Mouse (Mus musculus) cortical plate, adult 2 months (tissue): ENCODE measurements around the gene Pcare. TPM values are rescaled to one million over a fixed set of nuclear protein-coding genes. Genes with fewer than 3 reads are reported as not detected.

Experiments used
- H3K27ac ChIP-seq: fragments of 200-500 bp; 2 replicates; pipeline ENCODE4 v1.5.1; 2012; ENCODE audit warnings: low read length, control low read depth, inconsistent platforms; ENCODE audit not compliant: insufficient read depth
- H3K4me1 ChIP-seq: fragments of 200-500 bp; 2 replicates; pipeline ENCODE4 v1.6.1; 2011; ENCODE audit warnings: low read length; ENCODE audit not compliant: control insufficient read depth, insufficient read depth
- H3K4me3 ChIP-seq: fragments of 200-500 bp; 2 replicates; pipeline ENCODE4 v1.5.1; 2011; ENCODE audit warnings: mild to moderate bottlenecking, low read length, control low read depth; ENCODE audit not compliant: insufficient read depth
- CTCF ChIP-seq: fragments of 200-500 bp; IDR thresholded peaks from 2 replicates; pipeline ENCODE4 v1.5.1; 2011; ENCODE audit warnings: mild to moderate bottlenecking, control low read depth, low read length; ENCODE audit not compliant: insufficient read depth; ENCODE audit errors: extremely low read depth
- POLR2A ChIP-seq: fragments of 200-500 bp; IDR thresholded peaks from 2 replicates; pipeline ENCODE4 v1.6.1; 2011; ENCODE audit warnings: mild to moderate bottlenecking, low read length, control low read depth; ENCODE audit not compliant: insufficient read depth; ENCODE audit errors: extremely low read depth
- polyA plus RNA-seq: library from polyadenylated mRNA; depleted of rRNA; stranded (reverse); fragments of >200 nt; gene quantifications from 2 replicates; pipeline ENCODE4 v1.2.3, GENCODE M21; 2012; rRNA removed

Pcare gene
- 0.08 TPM in 2 replicates for polyA plus RNA-seq

- Histone ChIP-seq H3K4me1 (no peaks in the 10 kb centered on the region), H3K27ac (no peak within 1 kb of the TSS), H3K4me3 (no peak within 1 kb of the TSS)
- TF ChIP-seq POLR2A (no peak), CTCF (no peak)
These were observed at the start of gene Pcare for GRCm38 (mm10) chr17:71752831-71753230. TSS of gene Pcare (minus strand) at chr17:71752894.

- H3K27ac ChIP-seq = no peak overlapping the region
- H3K4me3 ChIP-seq = no peak overlapping the region
- TF ChIP-seq CTCF (no peak), POLR2A (no peak)
- no peaks in the 10 kb centered on the region for H3K4me1 ChIP-seq
These were observed 43.0 kb upstream of the Pcare start for GRCm38 (mm10) chr17:71795521-71796205.

GRCm38 (mm10) chr17:71791622-71792021, 38.9 kb upstream of the Pcare start:
- Histone ChIP-seq H3K4me1 (no peaks in the 10 kb centered on the region; the same call in 1 of the 2 replicates), H3K4me3 (no peak overlapping the region), H3K27ac (no peak overlapping the region)
- TF ChIP-seq CTCF (no peak), POLR2A (no peak)

- TF ChIP-seq CTCF (no peak), POLR2A (no peak)
- no peaks in the 10 kb centered on the region; the same call in 1 of the 2 replicates for H3K4me1 ChIP-seq
- H3K4me3 ChIP-seq = no peak overlapping the region
- no peak overlapping the region for H3K27ac ChIP-seq
These were observed 38.4 kb upstream of the Pcare start for GRCm38 (mm10) chr17:71791109-71791508.

- Histone ChIP-seq H3K27ac (no peak overlapping the region), H3K4me1 (no peaks in the 10 kb centered on the region; the same call in 1 of the 2 replicates), H3K4me3 (no peak overlapping the region)
- no peak for TF ChIP-seq CTCF
- no peak for TF ChIP-seq POLR2A
These were observed 33.8 kb upstream of the Pcare start for GRCm38 (mm10) chr17:71786456-71786855.

GRCm38 (mm10) chr17:71783366-71783735, 30.7 kb upstream of the Pcare start:
- no peak for TF ChIP-seq CTCF
- no peak for TF ChIP-seq POLR2A
- peak overlapping the region; percentile 63 for H3K4me3 ChIP-seq
- H3K4me1 ChIP-seq = no peaks in the 10 kb centered on the region; the same call in 1 of the 2 replicates
- H3K27ac ChIP-seq = no peak overlapping the region

GRCm38 (mm10) chr17:71782699-71783365, 30.1 kb upstream of the Pcare start:
- H3K27ac ChIP-seq = no peak overlapping the region
- TF ChIP-seq POLR2A (no peak), CTCF (no peak)

GRCm38 (mm10) chr17:71782242-71782698, 29.6 kb upstream of the Pcare start:
- no peaks in the 10 kb centered on the region for H3K4me1 ChIP-seq
- peak overlapping the region; percentile 89 for H3K27ac ChIP-seq
- TF ChIP-seq POLR2A = no peak
- no peak for TF ChIP-seq CTCF
- peak overlapping the region; percentile 63 for H3K4me3 ChIP-seq

More at GRCm38 (mm10) chr17:71782699-71783365, 30.1 kb upstream of the Pcare start:
- Histone ChIP-seq H3K4me3 (peak overlapping the region; percentile 63), H3K4me1 (no peaks in the 10 kb centered on the region)

- no peak overlapping the region for H3K27ac ChIP-seq
- TF ChIP-seq CTCF (no peak), POLR2A (no peak)
- H3K4me1 ChIP-seq = no peaks in the 10 kb centered on the region
- H3K4me3 ChIP-seq = no peak overlapping the region
These were observed 28.3 kb upstream of the Pcare start for GRCm38 (mm10) chr17:71780945-71781344.

- TF ChIP-seq CTCF = no peak
- no peak for TF ChIP-seq POLR2A
These were observed 27.8 kb upstream of the Pcare start for GRCm38 (mm10) chr17:71780490-71780889.

More at GRCm38 (mm10) chr17:71780490-71780889, 27.8 kb upstream of the Pcare start:
- H3K4me1 ChIP-seq = no peaks in the 10 kb centered on the region
- H3K4me3 ChIP-seq = no peak overlapping the region
- no peak overlapping the region for H3K27ac ChIP-seq
